Mouse (Mus musculus) CH12.LX (cell line): ENCODE data around the gene Rftn2.

Source experiments
- CHD1 ChIP-seq: IDR thresholded peaks from 2 replicates; pipeline ENCODE4 v1.6.1; 2012; ENCODE audit warnings: low read depth, low read length, improper control_type of control experiment, inconsistent platforms
- POLR2A ChIP-seq: IDR thresholded peaks from 2 replicates; pipeline ENCODE4 v1.6.1; 2011; ENCODE audit warnings: low read depth, mild to moderate bottlenecking, improper control_type of control experiment, low read length

DNA sequence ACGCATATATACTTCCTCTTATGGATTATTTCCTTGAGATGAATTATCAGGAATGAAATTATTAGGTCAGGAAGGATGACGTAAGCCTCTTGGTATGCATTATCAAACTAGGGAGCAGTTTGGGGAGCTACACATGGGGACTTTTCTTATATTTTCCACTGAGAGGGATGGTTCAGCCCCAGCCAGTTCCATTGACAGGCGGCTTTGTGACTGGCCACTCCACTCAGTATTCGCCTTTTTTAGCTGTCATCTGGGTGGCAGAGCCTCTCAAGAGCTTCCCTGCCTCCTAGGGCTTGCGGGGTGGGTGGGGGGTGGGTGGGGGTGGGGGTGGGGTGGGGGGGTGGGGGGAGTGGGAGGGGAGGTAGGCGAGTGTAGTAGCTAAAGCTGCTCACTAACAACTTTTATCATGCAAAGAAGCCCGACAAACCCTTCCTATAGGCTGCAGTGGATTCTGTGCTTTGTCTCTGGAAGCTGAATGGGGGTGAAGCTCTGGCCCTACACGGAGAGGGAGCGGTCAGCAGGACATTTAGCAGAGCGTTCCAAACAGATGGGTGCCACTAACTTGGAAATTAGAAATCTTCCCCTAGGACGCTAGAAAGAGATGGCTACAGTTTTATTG is 39.9 kb downstream of the Rftn2 start:
- TF ChIP-seq CHD1 (no peak), POLR2A (no peak)
